Mouse (Mus musculus) frontal cortex, adult (tissue): ENCODE measurements at regions not wholly inside any gene's neighbourhood (a gene's known extent, or its start where the extent isn't known, plus 50 kb on each side); places are given as distances from the start of the nearest gene placed in this dataset.
"Not testable (repeated sequence)": the region's sequence is repeated elsewhere in the genome, so short reads cannot be mapped to it uniquely, and the experiment has no call there.

ENCODE experiments used
- ATAC-seq: cut with Nextera tagmentation; 2 replicates; pipeline ENCODE4 v1.9.2; 2017; ENCODE audit warnings: mild to moderate bottlenecking, moderate library complexity, mixed read lengths; ENCODE audit not compliant: low TSS enrichment

- ATAC-seq = no peak
These were observed 556.0 kb downstream of the Nyap2 start for GRCm38 (mm10) chr1:81632704-81633103.

- no peak for ATAC-seq
These were observed 560.6 kb downstream of the Nyap2 start for GRCm38 (mm10) chr1:81637357-81637756.

- ATAC-seq = peak; percentile 41; the same call in 1 of the 2 replicates
These were observed 576.4 kb downstream of the Nyap2 start for GRCm38 (mm10) chr1:81652990-81653717.

GRCm38 (mm10) chr1:81661245-81661644, 571.7 kb upstream of the Gm9747 start:
- no peak for ATAC-seq

GRCm38 (mm10) chr1:81671142-81671541, 561.8 kb upstream of the Gm9747 start:
- no peak for ATAC-seq

- ATAC-seq = no peak
These were observed 561.2 kb upstream of the Gm9747 start for GRCm38 (mm10) chr1:81671725-81672124.

- ATAC-seq = no peak
These were observed 557.2 kb upstream of the Gm9747 start for GRCm38 (mm10) chr1:81675576-81676342.

GRCm38 (mm10) chr1:81677768-81678400, 555.0 kb upstream of the Gm9747 start:
- ATAC-seq = no peak

- ATAC-seq = no peak
These were observed 536.8 kb upstream of the Gm9747 start for GRCm38 (mm10) chr1:81696129-81696528.

- ATAC-seq = no peak
These were observed 523.7 kb upstream of the Gm9747 start for GRCm38 (mm10) chr1:81709169-81709568.

GRCm38 (mm10) chr1:81717091-81717490, 515.8 kb upstream of the Gm9747 start:
- no peak for ATAC-seq

GRCm38 (mm10) chr1:81718233-81718632, 514.7 kb upstream of the Gm9747 start:
- no peak for ATAC-seq

GRCm38 (mm10) chr1:81724859-81725258, 508.1 kb upstream of the Gm9747 start:
- ATAC-seq = no peak

GRCm38 (mm10) chr1:81726268-81727132, 506.4 kb upstream of the Gm9747 start:
- ATAC-seq = no peak

GRCm38 (mm10) chr1:81737111-81737833, 495.6 kb upstream of the Gm9747 start:
- ATAC-seq = no peak

GRCm38 (mm10) chr1:81738384-81738783, 494.5 kb upstream of the Gm9747 start:
- ATAC-seq = no peak

- no peak for ATAC-seq
These were observed 493.5 kb upstream of the Gm9747 start for GRCm38 (mm10) chr1:81739392-81739791.

- peak; percentile 44 for ATAC-seq
These were observed 492.9 kb upstream of the Gm9747 start for GRCm38 (mm10) chr1:81739981-81740380.

GRCm38 (mm10) chr1:81741882-81742281, 491.0 kb upstream of the Gm9747 start:
- ATAC-seq = not testable (repeated sequence)

- no peak for ATAC-seq
These were observed 488.4 kb upstream of the Gm9747 start for GRCm38 (mm10) chr1:81744524-81744923.
